Mouse (Mus musculus): Measurements from ENCODE around the gene Inpp5f.
"Not testable (repeated sequence)": the region's sequence is repeated elsewhere in the genome, so short reads cannot be mapped to it uniquely, and the experiment has no call there.

The Inpp5f gene

GRCm38 (mm10) chr7:128656970-128657369 is 45.8 kb downstream of the Inpp5f start:
- DNase-seq (ENCODE audit: low read depth, low spot score) = no peak

DNA sequence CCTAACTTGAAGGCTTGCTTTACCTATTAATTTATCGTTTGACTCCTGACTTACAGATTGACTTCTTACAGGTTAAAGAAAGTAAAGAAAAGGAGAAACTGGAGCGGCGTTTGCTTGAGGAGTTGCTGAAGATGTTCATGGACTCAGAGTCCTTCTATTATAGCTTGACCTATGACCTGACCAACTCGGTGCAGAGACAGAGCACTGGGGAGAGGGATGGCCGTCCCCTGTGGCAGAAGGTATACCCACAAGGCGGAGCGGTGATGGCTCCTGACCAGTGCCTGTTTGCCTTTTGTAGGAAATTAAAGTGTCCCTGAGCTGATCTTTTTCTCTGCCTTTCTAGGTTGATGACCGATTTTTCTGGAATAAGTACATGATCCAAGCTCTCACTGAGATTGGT is 52.8 kb downstream of the Inpp5f start:
- no peak for DNase-seq (ENCODE audit: low read depth, low spot score)

DNA sequence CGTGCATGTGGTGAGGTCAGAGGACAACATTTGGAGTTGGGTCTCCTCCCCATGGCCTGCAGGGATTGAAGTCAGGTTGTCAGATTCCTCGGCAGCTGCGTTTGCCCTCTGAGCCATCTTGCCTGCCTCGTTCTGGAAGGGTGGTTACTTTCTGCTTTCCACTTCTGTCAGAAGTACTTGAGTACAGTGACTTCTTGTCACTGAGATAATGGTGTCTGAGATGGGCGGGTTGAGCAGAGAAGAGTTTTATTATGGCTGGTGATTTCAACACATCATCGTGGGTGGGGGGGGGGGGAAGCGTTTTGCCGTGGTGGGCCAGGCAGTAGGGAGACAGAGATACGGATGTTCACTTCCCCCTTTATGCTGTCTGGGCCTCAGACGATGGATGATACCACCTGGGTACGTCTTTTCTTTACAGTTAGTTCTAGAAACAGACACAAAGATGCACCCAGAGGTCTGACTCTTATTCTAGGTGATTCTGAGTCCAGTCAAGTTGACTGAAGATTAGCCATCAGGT is 53.8 kb downstream of the Inpp5f start:
- no peak for DNase-seq (ENCODE audit: low read depth, low spot score)

DNA sequence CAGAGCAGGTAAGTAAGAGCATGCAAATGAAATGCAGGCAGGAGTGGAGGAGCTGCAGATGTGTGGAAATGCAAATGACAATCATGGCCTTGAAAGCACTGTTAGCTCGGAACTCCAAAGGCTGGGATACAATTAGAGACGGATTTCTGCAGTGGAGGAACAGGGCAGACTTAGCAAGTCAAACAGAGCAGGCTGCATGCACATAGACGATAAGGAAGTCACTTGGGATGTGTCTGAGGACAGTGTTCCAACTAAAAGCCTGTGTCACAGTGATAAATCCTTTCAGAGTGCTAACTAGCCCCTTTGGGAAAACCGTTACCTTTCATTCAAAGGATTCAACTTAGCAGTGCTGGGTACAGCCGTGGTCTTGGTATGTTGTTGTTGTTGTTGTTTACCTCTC is 56.7 kb downstream of the Inpp5f start:
- no peak for DNase-seq (ENCODE audit: low read depth, low spot score)

DNA sequence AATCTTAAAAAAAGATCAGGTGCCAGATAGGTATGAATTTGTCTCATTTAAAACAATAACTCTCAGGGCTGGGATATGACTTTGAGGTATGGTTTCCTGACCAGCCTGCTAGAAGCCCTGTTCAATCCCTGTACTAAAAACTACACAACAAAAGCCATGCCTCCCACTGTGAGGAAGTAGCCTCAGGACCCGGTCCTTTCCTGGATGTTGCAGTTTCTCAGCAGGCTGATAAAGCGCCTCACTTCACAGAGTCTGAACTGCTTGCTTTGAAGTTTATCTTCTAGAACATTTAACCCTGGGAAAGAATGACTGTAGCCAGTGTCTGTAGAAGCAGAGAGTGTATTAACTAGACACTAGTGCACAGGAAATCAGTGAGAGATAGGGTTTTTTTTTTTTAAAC is 57.7 kb downstream of the Inpp5f start:
- no peak for DNase-seq (ENCODE audit: low read depth, low spot score)

- DNase-seq (ENCODE audit: low read depth, low spot score) = no peak
Measured at GRCm38 (mm10) chr7:128671952-128672351, 60.8 kb downstream of the Inpp5f start.

DNA sequence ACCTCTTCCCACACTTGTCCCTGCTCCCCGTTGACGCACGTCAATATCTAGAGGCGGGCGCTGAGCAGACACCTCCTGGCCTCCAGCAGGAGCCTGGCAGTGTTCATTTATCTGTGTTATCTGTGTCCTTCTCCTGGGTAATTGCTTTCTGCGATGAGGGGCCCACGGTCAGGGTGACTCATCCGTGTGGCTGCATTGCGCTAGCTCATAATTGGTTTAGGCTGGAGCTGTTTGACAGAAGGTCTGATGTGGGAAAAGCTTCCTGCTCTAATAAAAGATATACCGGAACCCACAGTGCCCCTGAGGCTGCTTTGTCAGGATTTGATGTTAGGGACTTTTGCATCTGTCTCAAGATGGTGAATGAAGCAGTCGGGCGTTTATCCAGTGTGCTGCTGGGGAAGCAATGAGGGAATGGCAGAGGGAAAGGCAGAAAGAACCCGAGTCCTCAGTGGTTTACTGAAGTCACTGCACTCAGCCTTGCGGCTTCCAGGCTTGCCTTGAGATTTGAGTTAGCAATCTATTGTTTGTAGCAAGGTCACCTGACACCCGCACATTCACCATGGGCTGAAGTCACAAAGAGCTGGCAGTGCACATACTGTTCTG is 61.4 kb downstream of the Inpp5f start:
- no peak for DNase-seq (ENCODE audit: low read depth, low spot score)

DNA sequence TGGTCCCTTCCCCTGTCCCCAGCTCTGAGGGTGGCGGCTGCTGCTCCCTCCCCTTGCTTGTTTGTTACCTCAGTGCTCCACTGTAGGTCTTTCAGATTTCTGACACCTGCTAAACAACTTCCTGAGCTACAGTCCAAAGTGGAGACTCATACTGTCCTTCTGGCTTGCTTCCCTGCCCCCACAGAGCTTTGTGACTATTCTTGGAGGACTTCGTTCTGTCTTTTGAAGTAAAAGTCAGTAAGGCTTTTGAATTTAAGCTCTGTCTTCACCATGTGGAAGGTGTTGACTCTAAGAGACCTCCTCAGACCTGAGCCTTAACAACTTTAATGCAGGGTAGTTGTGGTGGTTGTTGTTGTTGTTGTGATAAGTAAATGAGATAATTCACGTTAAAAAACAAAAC is 67.4 kb downstream of the Inpp5f start:
- DNase-seq (ENCODE audit: low read depth, low spot score) = peak; percentile 68

DNA sequence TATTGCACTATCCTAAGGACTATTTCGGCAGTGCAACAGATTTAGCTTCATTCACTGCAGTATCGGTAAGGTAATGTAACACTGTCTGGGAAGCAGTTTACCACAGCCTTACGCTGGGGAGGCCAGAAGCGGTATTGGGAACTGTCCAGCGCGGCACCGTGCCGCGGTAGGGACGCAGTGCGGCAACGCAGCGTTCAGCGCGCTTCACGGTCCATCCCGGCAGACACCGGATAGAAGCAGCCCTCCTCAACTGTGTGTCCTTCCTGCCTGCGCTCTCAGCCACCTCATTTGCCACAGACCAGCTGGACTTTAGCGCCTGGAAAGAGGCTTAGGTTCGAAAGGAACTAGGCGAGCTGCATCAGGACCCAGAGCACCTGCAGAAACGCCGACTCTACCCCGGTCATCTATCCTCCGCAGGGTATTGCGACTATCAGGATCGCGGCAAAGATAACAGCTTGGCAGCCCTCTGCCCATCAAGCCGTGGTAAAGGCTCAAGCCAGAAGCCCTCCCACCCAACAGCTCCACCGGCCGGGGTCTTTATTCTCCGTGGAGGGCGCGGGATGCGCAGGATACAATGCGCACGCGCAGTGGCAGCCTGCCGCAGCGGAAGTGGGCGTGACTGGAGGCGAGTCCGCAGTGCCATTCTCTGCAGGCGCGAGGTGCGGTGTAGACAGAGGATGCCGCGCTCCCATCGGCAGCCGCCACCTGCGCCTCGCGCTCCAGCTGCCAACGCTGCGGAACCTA is 76.9 kb downstream of the Inpp5f start:
- DNase-seq (ENCODE audit: low read depth, low spot score) = peak; percentile 84

DNA sequence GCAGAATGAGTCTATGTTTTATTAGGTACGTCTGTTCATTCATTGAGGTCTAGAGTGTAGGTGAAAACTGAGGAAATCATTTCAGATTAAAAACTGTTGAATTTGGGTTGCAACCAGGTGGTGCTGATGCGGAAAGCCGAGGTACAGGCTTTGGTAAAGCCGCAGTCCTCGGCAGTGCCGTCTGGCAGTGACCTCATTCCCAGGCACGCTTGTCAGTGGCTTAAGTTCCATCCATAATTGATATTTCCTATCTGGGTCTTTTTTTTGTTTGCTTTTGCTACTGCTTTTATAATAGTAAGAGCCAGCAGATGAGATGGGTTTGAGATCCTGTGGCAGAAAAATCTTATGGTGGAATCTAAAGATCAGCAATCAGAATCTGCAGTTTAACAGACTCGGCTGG is 78.2 kb downstream of the Inpp5f start:
- no peak for DNase-seq (ENCODE audit: low read depth, low spot score)

- peak; percentile 84 for DNase-seq (ENCODE audit: low read depth, low spot score)
Measured at GRCm38 (mm10) chr7:128690070-128690469, 78.9 kb downstream of the Inpp5f start.

DNA sequence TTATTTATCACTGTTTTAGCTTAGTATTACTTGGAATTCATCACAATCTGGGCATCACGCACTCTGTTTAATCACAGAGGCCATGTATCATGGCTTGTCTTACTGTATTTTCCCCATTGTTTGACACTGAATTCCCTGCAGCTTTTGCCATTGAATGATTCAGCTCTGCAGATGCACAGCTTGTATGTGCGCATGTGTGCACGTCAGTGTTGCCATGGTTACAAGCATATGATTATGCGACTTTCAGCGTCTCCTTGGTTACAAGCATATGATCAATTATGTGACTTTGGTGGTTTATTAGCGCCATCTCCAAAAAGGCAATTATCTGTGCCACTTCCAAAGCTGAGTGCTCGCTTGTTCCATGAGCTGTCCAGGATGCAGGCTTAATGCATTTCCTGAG is 79.7 kb downstream of the Inpp5f start:
- DNase-seq (ENCODE audit: low read depth, low spot score) = no peak

GRCm38 (mm10) chr7:128692163-128692562 is 81.0 kb downstream of the Inpp5f start:
- no peak for DNase-seq (ENCODE audit: low read depth, low spot score)

- no peak for DNase-seq (ENCODE audit: low read depth, low spot score)
Measured at GRCm38 (mm10) chr7:128694848-128695247, 83.7 kb downstream of the Inpp5f start.

DNA sequence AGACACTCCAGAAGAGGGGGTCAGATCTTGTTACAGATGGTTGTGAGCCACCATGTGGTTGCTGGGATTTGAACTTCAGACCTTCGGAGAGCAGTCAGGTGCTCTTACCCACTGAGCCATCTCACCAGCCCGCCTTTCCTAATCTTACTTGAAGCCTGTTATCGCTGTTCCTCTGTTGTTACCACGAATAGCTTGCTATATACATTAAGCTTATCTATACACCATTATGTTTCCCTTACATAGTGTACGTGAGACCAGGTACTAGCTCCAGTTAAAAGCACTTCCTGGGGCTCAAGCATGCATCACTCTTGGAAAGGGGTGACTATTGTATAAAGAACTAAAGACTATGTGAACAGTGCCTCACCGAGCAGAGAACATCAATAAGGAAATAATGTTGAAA is 88.8 kb downstream of the Inpp5f start:
- DNase-seq (ENCODE audit: low read depth, low spot score) = not testable (repeated sequence)

DNA sequence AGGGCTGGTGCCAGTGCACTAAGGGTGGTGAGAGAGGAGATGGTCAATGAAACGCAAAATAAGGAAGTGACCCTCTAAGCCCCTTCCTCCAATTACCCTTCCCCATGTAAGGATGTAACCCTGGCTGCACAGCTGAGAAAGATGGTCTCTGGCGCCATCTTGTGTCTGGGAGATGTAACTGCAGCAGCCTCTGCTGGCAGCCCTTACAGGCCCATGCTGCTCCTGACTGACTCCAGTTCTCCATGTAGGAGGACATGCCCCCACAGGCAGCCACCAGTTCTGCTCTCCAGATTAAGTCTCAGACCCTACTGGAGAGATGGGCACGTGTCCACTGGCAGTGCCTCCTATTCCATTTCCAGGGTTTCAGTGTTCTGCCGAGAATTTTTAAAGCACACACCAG is 94.6 kb downstream of the Inpp5f start:
- peak; percentile 58 for DNase-seq (ENCODE audit: low read depth, low spot score)

DNA sequence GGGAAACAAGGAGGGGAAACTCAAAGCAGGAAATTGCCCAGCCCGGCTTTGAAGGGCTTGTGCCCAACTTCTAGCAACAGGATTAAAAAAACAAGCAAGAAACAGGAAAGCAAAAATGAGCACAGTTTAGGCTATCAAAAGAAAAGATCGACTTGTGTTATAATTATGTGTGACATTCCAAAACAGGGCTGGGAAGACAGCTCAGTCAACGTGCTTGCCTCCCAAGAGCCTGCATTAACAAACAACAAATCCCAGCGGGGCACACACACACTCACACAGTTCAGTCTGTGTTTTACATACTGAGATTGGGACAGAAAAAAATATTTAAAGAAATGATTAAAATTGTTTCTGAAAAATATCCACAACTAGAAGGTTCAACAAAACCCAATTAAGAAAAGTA is 106.9 kb downstream of the Inpp5f start:
- no peak for DNase-seq (ENCODE audit: low read depth, low spot score)

DNA sequence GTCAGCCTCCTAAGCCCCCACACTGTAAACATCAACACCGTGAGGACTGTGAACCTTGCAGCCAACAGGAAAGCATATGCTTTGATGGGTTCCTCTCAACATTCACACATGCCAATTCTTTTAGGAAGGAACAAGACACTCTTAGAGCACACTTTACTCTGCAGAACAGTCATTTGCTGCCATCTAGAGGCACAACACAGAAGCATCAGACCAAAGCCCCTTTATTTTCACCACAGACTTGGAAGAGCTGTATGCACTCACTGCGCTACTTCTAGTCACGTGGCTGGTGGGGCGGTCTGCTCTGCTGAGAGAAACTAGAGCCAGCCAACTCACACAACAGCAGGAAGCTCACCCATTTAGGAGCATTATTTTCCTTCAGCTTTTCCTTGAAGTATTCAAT is 113.6 kb downstream of the Inpp5f start:
- peak; percentile 54 for DNase-seq (ENCODE audit: low read depth, low spot score)

- no peak for DNase-seq (ENCODE audit: low read depth, low spot score)
Measured at GRCm38 (mm10) chr7:128725189-128725588, 114.1 kb downstream of the Inpp5f start.

DNA sequence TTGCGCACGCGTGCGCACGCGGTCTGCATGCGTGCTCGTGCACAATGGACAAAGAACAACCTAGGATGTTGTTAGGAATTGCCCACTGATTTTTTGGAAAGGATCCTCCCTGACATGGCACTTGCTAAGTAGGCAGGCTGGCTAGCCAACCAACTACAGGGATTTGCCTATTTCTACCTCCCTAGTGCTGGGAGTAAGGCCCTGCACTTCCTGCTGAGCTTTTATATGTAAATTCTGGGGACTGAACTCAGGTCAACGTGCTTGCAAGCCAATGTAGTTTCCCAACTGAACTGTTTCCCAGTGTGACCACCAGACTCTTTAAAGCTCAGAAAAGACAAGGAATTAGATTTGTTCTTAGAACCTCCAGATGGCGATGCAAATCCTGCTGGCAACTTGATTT is 115.9 kb downstream of the Inpp5f start:
- no peak for DNase-seq (ENCODE audit: low read depth, low spot score)

DNA sequence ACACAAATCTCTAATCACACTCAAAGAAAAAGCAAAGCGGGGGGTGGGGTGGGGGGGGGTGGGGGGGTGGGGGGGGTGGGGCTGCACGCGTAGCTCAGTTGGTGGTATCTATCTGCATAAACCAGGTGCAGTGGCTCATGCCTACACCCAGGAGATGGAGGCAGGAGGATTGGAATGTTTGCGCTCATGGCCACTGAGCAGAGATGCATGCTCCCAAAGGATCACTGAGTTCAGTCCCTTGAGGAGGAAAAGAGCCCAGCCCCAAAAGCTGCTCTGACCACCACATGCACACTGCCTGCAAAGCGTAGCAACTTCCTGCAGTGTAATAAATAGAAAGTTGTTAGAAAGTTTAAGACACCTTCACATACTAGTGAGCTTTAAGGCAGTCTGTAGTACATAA is 116.6 kb downstream of the Inpp5f start:
- no peak for DNase-seq (ENCODE audit: low read depth, low spot score)

GRCm38 (mm10) chr7:128728738-128729137 is 117.6 kb downstream of the Inpp5f start:
- no peak for DNase-seq (ENCODE audit: low read depth, low spot score)

DNA sequence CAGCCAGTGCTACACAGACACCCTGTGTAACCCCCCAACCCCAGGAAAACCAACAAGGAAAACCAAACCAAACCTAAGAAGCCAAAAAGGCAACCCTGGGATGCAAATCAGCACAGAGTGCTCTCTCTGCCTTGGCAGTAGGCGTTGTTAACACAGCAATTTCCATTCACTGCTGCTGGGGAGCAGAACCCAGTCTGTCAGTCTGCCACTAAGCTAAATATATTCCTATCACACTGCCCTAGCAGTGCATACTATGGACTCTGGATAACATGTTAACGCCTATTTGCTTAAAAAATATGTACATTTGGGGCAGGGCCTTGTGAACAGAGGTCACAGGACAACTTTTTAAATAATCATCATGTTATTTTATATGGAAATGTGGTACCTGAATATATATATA is 120.5 kb downstream of the Inpp5f start:
- peak; percentile 19 for DNase-seq (ENCODE audit: low read depth, low spot score)

Measured in A20 (cell line).